Mouse (Mus musculus): ENCODE data around the gene Gng13.
"Not testable (repeated sequence)": the region's sequence is repeated elsewhere in the genome, so short reads cannot be mapped to it uniquely, and the experiment has no call there.

The Gng13 gene

GRCm38 (mm10) chr17:25732082-25732481 lies 15.1 kb downstream of the Gng13 start:
- peak; percentile 70 for DNase-seq (ENCODE audit: low read depth, low spot score)

GRCm38 (mm10) chr17:25735246-25735645 lies 18.3 kb downstream of the Gng13 start:
- DNase-seq (ENCODE audit: low read depth, low spot score), result no peak

GRCm38 (mm10) chr17:25735745-25736144 lies 18.8 kb downstream of the Gng13 start, which contains the start of gene Mslnl:
TSS of gene Mslnl (plus strand) at chr17:25736042.
- no peak for DNase-seq (ENCODE audit: low read depth, low spot score)

- no peak for DNase-seq (ENCODE audit: low read depth, low spot score)
Measured at GRCm38 (mm10) chr17:25738861-25739260, 21.9 kb downstream of the Gng13 start.

- DNase-seq (ENCODE audit: low read depth, low spot score), result not testable (repeated sequence)
Measured at GRCm38 (mm10) chr17:25741471-25741870, 24.5 kb downstream of the Gng13 start.

- no peak for DNase-seq (ENCODE audit: low read depth, low spot score)
Measured at GRCm38 (mm10) chr17:25743831-25744230, 26.9 kb downstream of the Gng13 start.

GRCm38 (mm10) chr17:25744311-25744710 lies 27.3 kb downstream of the Gng13 start:
- DNase-seq (ENCODE audit: low read depth, low spot score), result no peak

GRCm38 (mm10) chr17:25748238-25748637 lies 31.3 kb downstream of the Gng13 start:
- DNase-seq (ENCODE audit: low read depth, low spot score), result no peak

GRCm38 (mm10) chr17:25749314-25749713 lies 32.3 kb downstream of the Gng13 start:
- no peak for DNase-seq (ENCODE audit: low read depth, low spot score)

GRCm38 (mm10) chr17:25751446-25751845 lies 34.5 kb downstream of the Gng13 start:
- no peak for DNase-seq (ENCODE audit: low read depth, low spot score)

GRCm38 (mm10) chr17:25754241-25754640 lies 37.3 kb downstream of the Gng13 start, which contains the start of gene Msln:
TSS of gene Msln (minus strand) at chr17:25754378.
- no peak for DNase-seq (ENCODE audit: low read depth, low spot score)

- no peak for DNase-seq (ENCODE audit: low read depth, low spot score)
Measured at GRCm38 (mm10) chr17:25755086-25755485, 38.1 kb downstream of the Gng13 start.

- DNase-seq (ENCODE audit: low read depth, low spot score), result no peak
Measured at GRCm38 (mm10) chr17:25755627-25756377, 38.8 kb downstream of the Gng13 start.

GRCm38 (mm10) chr17:25756378-25757242 lies 39.6 kb downstream of the Gng13 start:
- peak; percentile 36 for DNase-seq (ENCODE audit: low read depth, low spot score)

- DNase-seq (ENCODE audit: low read depth, low spot score), result no peak
Measured at GRCm38 (mm10) chr17:25757691-25758090, 40.7 kb downstream of the Gng13 start.

GRCm38 (mm10) chr17:25760148-25760547 lies 43.2 kb downstream of the Gng13 start:
- no peak for DNase-seq (ENCODE audit: low read depth, low spot score)

- no peak for DNase-seq (ENCODE audit: low read depth, low spot score)
Measured at GRCm38 (mm10) chr17:25761561-25761970, 44.6 kb downstream of the Gng13 start.

- DNase-seq (ENCODE audit: low read depth, low spot score), result no peak
Measured at GRCm38 (mm10) chr17:25762591-25762990, 45.6 kb downstream of the Gng13 start.

GRCm38 (mm10) chr17:25765886-25766285 lies 48.9 kb downstream of the Gng13 start:
- no peak for DNase-seq (ENCODE audit: low read depth, low spot score)
